Mouse (Mus musculus) mature B cell (primary cell): ENCODE measurements at regions not wholly inside any gene's neighbourhood (a gene's known extent, or its start where the extent isn't known, plus 50 kb on each side); places are given as distances from the start of the nearest gene placed in this dataset.

Source experiments
- in situ Hi-C: fragments of 300-500 bp; cut with MboI; formaldehyde crosslinking; loops from 2 replicates; pipeline ENCODE4 v1.14.3; 2019

- in situ Hi-C loops, result no loop called here
These were observed 160.2 kb downstream of the Gm26897 start for GRCm38 (mm10) chr5:111893905-111894311.

- in situ Hi-C loops, result no loop called here
These were observed 163.8 kb downstream of the Gm26897 start for GRCm38 (mm10) chr5:111897568-111897967.

DNA sequence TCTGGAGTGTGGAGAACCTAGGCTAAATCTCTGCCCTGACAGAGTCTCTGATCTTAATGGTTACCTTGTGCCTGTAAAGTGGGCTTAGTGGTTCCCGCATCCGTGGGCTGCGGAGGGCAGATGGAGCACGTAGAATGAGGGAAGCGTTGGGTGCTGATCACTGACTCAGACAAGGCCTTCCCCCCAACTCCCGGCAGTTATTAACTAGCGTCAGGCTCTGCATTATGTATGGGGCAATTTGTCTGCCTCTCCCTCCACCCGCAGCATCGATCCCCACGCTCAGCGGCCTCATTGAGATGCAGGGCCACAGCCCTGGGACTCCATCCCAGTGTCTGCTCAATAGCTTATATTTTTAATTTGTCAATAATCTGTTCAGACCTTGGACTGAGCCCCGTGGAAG, 164.8 kb downstream of the Gm26897 start:
- in situ Hi-C loops, result no loop called here

DNA sequence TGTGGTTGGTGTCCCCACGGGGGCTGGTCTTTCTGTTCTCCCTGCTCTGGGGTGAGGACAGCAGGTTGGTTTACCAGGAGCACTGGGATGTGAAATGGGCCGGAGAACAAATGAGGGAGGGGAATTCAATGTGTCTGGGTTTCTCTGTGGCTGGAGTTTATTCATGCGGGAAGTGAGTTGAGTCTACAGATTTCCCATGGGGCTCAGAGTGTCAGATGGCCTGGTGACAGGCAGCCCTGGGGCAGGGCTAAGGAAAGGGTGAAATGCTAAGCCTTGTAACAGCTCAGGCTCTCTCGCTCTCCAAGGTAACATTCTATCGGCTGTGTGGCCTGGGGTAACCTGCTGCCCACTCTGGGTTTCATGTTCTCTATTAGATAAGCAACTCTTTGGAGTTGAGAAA, 167.5 kb downstream of the Gm26897 start:
- in situ Hi-C loops, result no loop called here

GRCm38 (mm10) chr5:111901678-111902077, 168.0 kb downstream of the Gm26897 start:
- in situ Hi-C loops, result no loop called here

GRCm38 (mm10) chr5:111908085-111908484, 174.4 kb downstream of the Gm26897 start:
- in situ Hi-C loops, result no loop called here

DNA sequence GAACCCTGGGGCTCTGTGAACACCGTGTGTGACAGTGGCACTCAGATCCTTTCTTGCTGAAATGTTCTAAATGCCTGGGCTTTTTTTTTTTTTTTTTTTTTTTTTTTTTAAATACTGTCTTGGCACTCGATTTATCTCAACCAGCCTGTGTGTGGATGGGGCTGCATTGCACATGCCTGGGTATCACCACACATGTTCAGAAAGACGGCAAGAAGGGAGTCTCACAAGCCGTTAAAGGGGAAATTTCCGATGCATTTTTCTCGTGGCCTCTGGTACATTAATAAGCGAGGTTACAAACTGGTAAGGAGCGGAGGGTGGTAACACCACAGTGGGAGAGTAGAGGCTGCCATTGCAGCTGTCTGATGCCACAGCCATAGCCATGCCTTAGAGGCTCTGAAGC, 176.8 kb downstream of the Gm26897 start:
- in situ Hi-C loops, result no loop called here

DNA sequence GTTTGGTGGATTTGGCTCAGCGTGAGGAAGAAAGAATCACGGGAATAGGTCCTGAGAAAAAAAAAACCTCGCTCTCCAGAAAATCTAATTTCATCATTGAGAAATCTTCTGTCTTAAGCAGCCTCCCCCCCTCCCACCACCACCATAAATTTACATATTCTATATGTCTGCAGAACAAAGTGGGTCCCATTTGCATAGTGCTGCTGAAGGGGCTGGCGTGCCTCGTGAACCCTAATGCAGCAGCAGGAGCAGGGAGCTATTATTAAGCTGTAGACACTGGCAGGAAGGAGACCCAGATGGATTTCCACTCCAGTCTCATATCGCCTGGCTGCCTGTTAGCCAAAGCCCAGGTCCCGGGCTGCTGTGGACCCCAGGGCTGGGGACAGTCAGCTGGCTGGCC, 179.6 kb downstream of the Gm26897 start:
- in situ Hi-C loops, result no loop called here

- in situ Hi-C loops, result no loop called here
These were observed 180.6 kb downstream of the Gm26897 start for GRCm38 (mm10) chr5:111914296-111914695.

DNA sequence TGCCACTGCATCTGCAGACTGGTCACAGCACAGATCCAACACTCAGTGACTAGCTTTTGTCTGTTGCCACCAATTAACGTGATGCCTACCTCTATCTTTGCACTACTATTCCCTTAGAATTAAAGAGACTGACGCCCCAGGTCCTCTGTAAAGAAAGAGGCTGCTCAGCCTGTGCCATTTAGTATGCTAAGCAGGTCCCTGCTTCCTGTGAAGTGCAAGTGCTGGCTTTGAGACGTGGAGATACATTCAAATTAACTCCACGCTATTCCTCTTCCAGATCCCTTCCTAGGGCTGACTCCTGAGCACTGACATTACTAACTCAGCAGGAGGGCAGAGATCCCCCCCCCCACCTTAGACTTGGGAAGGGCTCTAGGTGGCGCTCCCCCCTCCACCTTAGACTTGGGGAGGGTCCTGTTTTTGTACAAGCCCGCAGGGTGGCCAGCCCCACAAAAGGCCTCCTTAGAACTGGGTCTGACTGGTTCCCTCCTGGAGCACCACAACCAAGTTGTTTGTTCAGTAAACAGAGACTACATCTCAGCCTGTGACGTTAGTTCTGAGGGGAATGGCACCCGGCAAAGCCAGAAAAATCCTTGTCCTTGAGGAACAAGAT, 184.0 kb downstream of the Gm26897 start:
- in situ Hi-C loops, result no loop called here

- in situ Hi-C loops, result no loop called here
These were observed 185.2 kb downstream of the Gm26897 start for GRCm38 (mm10) chr5:111918888-111919287.

DNA sequence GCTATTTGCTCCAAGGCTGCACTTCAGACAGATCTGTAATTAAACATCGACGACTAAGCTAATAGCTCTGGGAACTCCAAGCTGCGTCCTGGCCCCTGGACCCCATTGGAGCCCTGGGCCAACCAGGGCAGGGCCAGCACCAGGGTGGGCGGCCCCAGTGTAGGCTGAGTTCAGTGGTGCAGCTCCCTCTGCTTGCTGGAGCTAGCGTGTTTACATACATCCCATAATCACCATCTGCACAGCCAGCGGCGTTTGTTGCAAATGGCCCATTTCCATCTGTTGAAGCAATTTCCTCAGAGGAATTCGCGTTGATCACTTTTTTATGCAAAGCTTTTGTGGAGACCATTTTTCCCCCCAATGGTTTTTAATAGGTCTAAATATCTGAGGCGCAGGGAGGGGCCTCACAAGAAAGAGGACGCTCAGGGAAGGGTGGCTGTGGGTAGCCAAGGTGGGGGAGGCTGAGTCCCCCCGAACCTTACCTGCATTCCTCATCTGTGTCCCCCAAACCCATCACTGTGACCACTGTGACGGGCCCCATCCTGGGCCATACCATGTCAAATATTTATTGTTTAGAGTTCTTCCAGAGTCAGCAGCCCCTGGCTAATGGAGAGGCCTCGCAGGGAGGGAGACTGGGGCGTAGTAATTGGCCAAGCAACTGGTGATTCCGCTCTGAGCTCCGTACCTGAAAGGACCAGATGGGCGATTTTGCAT, 189.4 kb downstream of the Gm26897 start:
- in situ Hi-C loops, result no loop called here

GRCm38 (mm10) chr5:111925757-111926156, 192.0 kb downstream of the Gm26897 start:
- in situ Hi-C loops, result no loop called here

- in situ Hi-C loops, result no loop called here
These were observed 195.7 kb downstream of the Gm26897 start for GRCm38 (mm10) chr5:111929180-111929990.

DNA sequence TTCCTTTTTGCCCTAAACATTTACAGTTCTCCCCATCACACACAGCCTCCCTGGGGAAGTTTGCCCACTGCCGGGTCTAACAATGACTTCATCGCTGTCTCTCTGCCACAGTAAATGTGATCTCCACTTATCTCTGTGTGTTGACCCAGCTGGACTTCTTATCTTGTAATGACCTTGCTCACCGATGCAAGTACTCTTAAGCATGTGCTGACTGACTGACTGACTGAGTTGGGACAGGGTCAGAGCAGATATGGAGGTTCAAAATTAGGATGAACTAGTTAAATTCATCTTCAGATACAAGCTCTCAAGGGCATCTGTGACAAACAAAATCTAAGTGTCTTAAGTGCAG, 196.2 kb downstream of the Gm26897 start:
- in situ Hi-C loops, result loop anchor here (10.0 kb wide), 1 partner anchor 225 kb away; no protein-coding TSS in a partner anchor

DNA sequence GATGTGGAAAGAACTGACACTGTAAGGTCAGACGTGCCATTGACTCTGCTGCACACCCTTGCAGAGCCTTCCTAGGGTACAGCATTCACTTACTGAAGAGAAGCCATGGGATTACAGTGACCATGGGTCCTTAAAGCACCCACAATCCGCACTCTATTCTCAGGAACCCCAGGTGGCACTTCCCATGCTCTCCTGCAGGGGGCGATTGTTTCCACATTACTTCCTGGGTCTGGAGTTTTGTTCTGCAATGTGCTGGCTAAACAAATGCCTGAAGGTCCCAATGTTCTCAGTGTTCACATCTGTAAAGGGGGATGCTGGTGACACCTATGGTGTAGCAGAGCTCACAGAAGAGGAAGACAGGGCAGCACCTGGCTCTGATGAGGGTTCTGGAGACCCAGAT, 198.0 kb downstream of the Gm26897 start:
- in situ Hi-C loops, result loop anchor here (10.0 kb wide), 1 partner anchor 223 kb away; no protein-coding TSS in a partner anchor

- in situ Hi-C loops, result loop anchor here (10.0 kb wide), 1 partner anchor 219 kb away; no protein-coding TSS in a partner anchor
These were observed 201.8 kb downstream of the Gm26897 start for GRCm38 (mm10) chr5:111935381-111936134.

GRCm38 (mm10) chr5:111941831-111942230, 208.1 kb downstream of the Gm26897 start:
- in situ Hi-C loops, result no loop called here

DNA sequence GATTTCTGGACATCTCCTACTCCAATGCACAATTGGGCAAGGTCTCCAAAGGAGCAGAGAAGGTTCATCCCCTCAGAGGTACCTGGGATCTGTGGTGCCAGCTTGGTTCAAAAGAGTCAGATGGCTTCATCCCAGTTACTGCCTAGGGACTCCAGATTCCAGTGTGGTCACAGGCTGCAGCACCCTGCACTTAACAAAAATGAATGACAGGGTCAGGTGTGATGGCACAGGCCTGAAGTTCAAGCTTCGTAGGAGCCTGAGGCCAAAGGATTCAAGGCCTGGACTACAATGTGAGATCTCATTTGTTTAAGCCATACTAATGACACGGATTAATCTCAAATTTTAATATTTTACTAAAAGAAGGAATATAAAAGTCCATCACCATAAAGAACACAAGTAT, 209.1 kb downstream of the Gm26897 start:
- in situ Hi-C loops, result no loop called here

- in situ Hi-C loops, result no loop called here
These were observed 209.8 kb downstream of the Gm26897 start for GRCm38 (mm10) chr5:111943337-111944162.
